Mouse (Mus musculus) megakaryocyte, adult 5-6 weeks (primary cell): ENCODE results near the gene Celf2. TPM values are rescaled to one million over a fixed set of nuclear protein-coding genes. Genes with fewer than 3 reads are reported as not detected.

Source experiments
- ATAC-seq: 2 replicates; pipeline ENCODE4 v1.8.0; 2016; ENCODE audit warnings: mild to moderate bottlenecking, inconsistent platforms; ENCODE audit not compliant: poor library complexity, severe bottlenecking
- total RNA-seq, 2 experiments: library from RNA; stranded (forward) in 1 of 2; stranded (reverse) in 1 of 2; fragments of 153-499, 151-499 nt in 1 of 2; fragments of 221-1000, 200-1000 nt in 1 of 2; gene quantifications; 2 replicates each; pipeline versions ENCODE4 v1.2.3 to v1.2.4; 2015 to 2017

The Celf2 gene
- total RNA-seq, 2 experiments from 2014 or later, result 162 to 171 TPM

DNA sequence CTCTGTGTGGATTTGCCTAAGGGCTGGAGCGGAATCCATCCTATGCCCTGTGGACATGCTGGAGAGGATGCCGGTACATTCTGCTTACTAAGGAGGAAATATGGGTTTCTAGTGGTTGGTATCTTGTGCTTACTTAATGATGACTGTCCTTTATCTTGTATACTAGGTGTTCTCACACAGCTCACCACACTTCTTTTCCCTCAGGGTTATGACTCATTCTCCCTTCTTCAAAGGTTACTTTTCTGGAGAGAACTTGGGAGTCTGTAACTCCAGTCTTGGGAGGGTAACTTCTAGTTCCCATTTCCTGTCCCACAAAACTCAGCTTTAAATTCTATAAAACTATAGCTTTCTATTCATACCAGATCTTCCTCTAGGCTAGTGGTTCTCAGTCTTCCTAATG, 570.2 kb downstream of the Celf2 start:
- no peak for ATAC-seq

- ATAC-seq, result no peak
Measured at GRCm38 (mm10) chr2:6933130-6933529, 576.2 kb downstream of the Celf2 start.

GRCm38 (mm10) chr2:6927693-6928360, 581.5 kb downstream of the Celf2 start:
- ATAC-seq, result no peak

DNA sequence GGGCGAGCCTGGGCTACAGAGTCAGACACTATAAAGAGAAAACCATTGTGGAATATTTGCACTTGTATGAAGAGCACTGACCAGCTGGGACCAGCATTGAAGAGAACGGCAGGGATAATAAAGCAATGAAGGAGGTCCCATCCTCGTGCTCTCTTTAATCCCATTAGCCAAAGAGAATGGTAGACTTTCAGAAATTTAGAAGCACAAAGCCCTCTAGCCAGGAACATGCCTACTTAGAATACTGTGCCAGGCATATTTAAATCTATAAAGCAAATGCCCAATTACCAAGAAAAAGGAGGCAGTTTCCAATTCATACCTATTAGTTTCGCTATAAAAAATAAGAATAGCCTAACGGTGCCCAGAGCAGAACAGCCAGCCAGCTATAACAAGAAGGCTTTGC, 583.9 kb downstream of the Celf2 start:
- ATAC-seq, result no peak

- ATAC-seq, result no peak
Measured at GRCm38 (mm10) chr2:6923738-6924474, 585.5 kb downstream of the Celf2 start.

- no peak for ATAC-seq
Measured at GRCm38 (mm10) chr2:6915386-6915785, 594.0 kb downstream of the Celf2 start.

DNA sequence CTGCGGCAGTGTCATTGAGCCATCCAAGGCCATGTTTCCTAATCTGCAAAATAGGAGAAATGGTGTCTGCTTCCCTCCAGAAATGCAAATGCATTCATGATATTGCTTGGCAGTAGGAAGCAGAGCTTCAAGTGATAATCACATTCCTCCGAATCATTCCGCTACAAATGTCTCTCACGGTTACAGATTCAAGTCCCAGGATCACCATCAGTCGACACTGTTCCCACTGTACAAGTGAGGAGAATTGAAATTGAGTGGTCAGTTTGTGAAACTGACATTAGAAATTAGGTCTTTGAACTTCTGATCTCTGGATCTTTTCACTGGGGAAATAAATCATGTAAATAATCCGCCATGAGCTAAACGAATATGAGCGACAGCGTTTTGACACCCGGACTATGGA, 596.0 kb downstream of the Celf2 start:
- ATAC-seq, result no peak

DNA sequence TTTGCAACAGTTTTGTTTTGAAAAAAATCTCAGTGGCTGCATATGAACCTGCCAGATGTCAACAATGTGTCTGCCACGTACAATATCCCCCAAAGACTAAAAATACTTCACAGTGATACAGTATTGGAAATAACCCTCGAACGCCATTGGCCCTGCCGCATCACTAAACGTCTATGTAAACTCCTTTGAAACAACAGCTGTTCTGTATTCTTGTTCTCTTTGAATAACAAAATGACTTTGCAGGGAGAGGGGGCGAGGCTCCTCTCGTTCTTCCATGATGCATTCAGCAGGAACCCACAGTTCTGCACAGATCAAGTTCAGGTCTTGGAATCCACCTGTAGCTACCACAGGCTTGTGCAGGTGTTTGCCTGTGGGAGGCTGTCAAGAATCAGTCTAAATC, 597.4 kb downstream of the Celf2 start:
- no peak for ATAC-seq

DNA sequence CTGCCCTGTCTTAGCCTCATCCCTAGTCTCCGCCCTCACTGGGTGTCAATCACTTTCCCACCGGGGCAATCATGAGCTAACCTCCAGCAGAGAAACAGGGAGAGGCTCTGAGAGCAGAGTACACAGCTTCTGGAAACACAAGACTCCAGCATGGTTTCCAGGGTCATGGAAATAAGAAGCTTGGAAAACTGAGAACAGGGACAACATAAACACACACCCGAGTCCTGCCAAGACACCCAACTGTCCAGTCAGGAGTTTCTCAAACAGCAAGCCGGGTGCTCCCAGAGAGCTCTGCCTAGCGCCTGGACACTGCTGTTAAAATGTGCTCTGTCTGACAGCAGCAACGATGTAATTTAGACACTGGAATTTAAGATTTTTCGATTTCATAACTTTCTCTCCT, 599.4 kb downstream of the Celf2 start:
- no peak for ATAC-seq

GRCm38 (mm10) chr2:6904411-6904810, 605.0 kb downstream of the Celf2 start:
- no peak for ATAC-seq

GRCm38 (mm10) chr2:6903251-6903763, 606.1 kb downstream of the Celf2 start:
- no peak for ATAC-seq

- no peak for ATAC-seq
Measured at GRCm38 (mm10) chr2:6896896-6897295, 612.5 kb downstream of the Celf2 start.

DNA sequence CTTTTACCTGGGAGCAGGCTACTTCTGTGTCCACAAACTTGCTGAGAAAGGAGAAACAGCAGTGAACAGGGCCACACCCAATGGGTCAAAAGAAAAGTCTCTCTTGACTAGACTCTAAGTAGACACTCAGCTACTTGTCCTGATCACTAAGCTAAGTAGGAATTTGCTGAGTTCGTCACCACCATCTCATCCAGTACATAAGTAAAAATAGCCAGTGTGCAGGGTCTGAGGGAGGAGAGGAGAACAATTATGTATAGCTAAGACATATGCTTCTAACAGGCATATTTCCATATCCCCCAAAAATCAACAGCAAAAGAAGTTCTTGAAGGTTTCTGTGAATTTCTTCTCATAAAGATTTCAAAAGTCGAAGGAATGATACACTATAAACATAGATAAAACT, 615.8 kb downstream of the Celf2 start:
- ATAC-seq, result no peak

DNA sequence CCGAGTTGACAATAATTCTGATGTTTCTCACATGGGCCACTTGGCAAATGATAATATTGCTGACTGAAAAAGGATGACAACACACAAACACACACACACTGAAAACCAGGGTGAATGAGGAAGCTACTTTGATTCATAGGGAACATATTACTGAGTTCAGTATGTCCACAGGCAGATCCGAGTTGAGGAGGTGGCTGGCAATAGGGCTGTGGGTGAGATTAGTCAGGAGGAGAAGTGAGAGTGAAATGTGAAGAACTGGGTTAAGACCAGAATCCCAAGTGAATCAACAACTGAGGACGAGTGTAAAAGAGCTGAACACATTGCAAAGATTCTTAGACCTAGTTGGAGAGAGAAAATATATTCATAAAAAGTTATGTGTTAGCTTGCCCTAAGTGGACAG, 616.3 kb downstream of the Celf2 start:
- ATAC-seq, result no peak

DNA sequence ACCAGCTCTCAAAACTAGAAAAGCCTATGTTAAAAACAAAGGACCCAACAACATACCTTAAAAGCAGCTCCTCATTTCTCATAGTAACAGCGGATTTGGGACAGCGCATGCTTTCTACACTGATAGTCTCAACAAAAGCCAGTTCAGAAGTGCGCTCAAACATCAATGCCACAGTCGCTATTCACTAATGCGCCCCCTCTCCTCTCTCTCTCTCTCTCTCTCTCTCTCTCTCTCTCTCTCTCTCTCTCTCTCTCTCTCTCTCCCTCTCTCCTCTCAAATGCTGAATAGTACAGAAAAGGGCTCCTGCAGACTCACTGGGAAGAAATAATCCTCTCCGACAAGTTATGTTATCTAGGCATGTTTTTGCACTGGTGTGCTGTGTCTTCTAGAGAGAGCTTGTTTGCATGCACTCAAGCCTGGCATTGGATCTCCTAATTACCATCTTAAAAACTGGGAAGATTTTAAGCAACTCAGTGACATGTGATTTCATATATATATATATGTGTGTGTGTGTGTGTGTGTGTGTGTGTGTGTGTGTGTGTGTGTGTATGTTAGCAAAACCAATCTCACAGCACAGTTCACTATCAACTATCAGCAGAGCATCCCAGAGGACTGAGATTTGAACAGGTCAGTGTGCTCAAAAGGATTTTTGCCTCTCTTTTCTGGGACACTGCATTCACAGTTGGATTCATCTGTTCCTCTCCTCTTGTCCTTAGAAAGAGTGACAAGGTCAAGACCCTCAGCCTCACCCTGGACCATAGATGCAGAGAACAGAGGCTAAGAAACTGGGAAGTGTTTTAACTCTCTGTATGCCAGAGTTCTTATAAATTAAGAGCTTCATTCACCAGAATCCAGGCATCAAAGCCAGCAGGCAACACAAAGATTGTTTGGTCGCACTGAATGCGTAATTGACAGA, 624.3 kb downstream of the Celf2 start:
- no peak for ATAC-seq

- ATAC-seq, result no peak
Measured at GRCm38 (mm10) chr2:6883996-6884795, 625.2 kb downstream of the Celf2 start.

GRCm38 (mm10) chr2:6882236-6882885, 627.0 kb downstream of the Celf2 start:
- no peak for ATAC-seq

DNA sequence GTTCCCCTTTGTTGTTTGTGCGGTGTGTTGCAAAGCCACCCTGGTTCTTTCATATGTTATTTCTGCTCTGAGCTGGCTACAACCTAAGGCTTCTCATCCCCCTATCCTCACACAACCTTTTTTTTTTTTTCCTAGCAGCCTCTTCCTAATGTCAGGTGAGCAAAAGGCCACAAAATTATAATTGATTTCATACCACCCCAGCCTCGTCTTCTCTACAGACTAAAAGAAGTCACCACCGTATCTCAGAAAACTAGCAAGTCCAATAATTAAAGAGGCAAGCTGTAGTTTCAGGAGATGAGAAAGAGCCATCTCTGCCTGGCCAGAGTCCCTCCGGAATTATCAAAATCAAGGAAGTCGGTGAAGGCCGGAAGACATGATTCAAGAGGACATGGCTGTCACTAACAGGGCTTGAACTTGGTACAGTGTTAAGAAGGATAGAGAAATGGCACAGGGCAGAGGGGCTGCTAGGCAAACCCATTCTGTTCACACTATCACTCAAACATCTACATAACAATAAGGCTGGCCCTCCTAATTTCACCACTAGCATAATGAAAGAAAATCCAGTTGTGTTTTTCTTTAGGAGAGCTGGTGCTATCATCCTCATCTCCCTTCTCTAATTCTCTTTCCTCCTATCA, 628.3 kb downstream of the Celf2 start:
- no peak for ATAC-seq

GRCm38 (mm10) chr2:6877094-6877493, 632.3 kb downstream of the Celf2 start:
- ATAC-seq, result no peak
